20 mouse cellular contexts compared by ENCODE assay signal in genomic region chr10:93648598-93649102, GRCm38 (mm10). TPM values are rescaled to one million over a fixed set of nuclear protein-coding genes. Genes with fewer than 3 reads are reported as not detected.
DNase-seq lines count a peak whose midpoint lies in the region; ATAC-seq and TF ChIP-seq lines count a peak whose summit lies in the region.
"Had no signal": no experiment of that assay in that cellular context is flagged by ENCODE, and none has a peak within 500 bp of the region (broad histone marks: within the 10 kb centered on the region; RNA-seq: fewer than 3 reads in every experiment).

No protein-coding gene starts in this region.

- no peaks in the 10 kb centered on the region for H3K79me2 ChIP-seq in C2C12 (ENCODE audit: control insufficient read depth, insufficient read depth)

- H3K27ac ChIP-seq in heart, embryonic 14.5 days (replicated peaks in 1 of 2; ENCODE audit: control insufficient read depth in 1 of 2, insufficient read depth in 1 of 2, low read depth in 2 of 2, low read length in 2 of 2): peak overlapping the region; percentile 70 to 77
- H3K27ac ChIP-seq: embryonic facial prominence, embryonic 13.5 days; forebrain, embryonic 10.5 days; hindbrain, embryonic 14.5 days; intestine, embryonic 15.5 days; kidney, embryonic 15.5 days; limb, embryonic 10.5 days; midbrain, embryonic 12.5 days; stomach, embryonic 15.5 days had no signal

- peaks cover 51% of the 10 kb centered on the region for H3K27me3 ChIP-seq in heart, embryonic 14.5 days (ENCODE audit: control insufficient read depth, insufficient read depth, low read length)
- H3K27me3 ChIP-seq in C2C12 (ENCODE audit: control insufficient read depth, insufficient read depth, insufficient read length): no peaks in the 10 kb centered on the region
- H3K27me3 ChIP-seq: embryonic facial prominence, embryonic 13.5 days; intestine, embryonic 15.5 days; midbrain, embryonic 12.5 days; stomach, embryonic 15.5 days had no signal

- H3K9ac ChIP-seq in heart, embryonic 14.5 days (ENCODE audit: low read length): no peak overlapping the region
- H3K9ac ChIP-seq: embryonic facial prominence, embryonic 13.5 days; hindbrain, embryonic 14.5 days; intestine, embryonic 15.5 days; kidney, embryonic 15.5 days; midbrain, embryonic 12.5 days; stomach, embryonic 15.5 days had no signal

- intact Hi-C loops in left cerebral cortex, postnatal 25 days (cut with DNase I): no loop called here

- TF ChIP-seq CTCF in C2C12 (IDR thresholded peaks at IDR 0.05; ENCODE audit: control insufficient read depth, insufficient read depth, insufficient read length): no peak

- peaks cover 9 to 25% of the 10 kb centered on the region in 2 experiments for H3K4me1 ChIP-seq in heart, embryonic 14.5 days (ENCODE audit: control insufficient read depth in 2 of 2, insufficient read depth in 2 of 2, low read length in 2 of 2)
- H3K4me1 ChIP-seq: embryonic facial prominence, embryonic 13.5 days; forebrain, embryonic 10.5 days; intestine, embryonic 15.5 days; kidney, embryonic 15.5 days; limb, embryonic 10.5 days; midbrain, embryonic 12.5 days; stomach, embryonic 15.5 days had no signal

- H3ac ChIP-seq in C2C12 (ENCODE audit: control insufficient read depth, insufficient read length, low read depth): no peak overlapping the region

- peak overlapping the region; percentile 42 for H3K4me2 ChIP-seq in heart, embryonic 14.5 days (ENCODE audit: low read length)
- H3K4me2 ChIP-seq: embryonic facial prominence, embryonic 13.5 days; hindbrain, embryonic 14.5 days; intestine, embryonic 15.5 days; kidney, embryonic 15.5 days; midbrain, embryonic 12.5 days; stomach, embryonic 15.5 days had no signal

- no peak for DNase-seq in heart, postnatal 4 days
- DNase-seq in 3134 (ENCODE audit: extremely low read depth, insufficient read length, low spot score): peak; percentile 25
- no peak for DNase-seq in kidney, postnatal 14 days
- no peak for DNase-seq in left cerebral cortex, postnatal 25 days (ENCODE audit: low spot score in 2 of 2)
- DNase-seq: cerebellum, adult 9-10 months; gastrocnemius, postnatal 36 days; layer of hippocampus, postnatal 36 days; right cerebral cortex, postnatal 14 days had no signal

- peaks cover 22% of the 10 kb centered on the region; the same call in 1 of the 2 replicates for H3K36me3 ChIP-seq in heart, embryonic 14.5 days (ENCODE audit: control insufficient read depth, insufficient read depth, low read length)
- no peaks in the 10 kb centered on the region for H3K36me3 ChIP-seq in C2C12 (ENCODE audit: control insufficient read depth, insufficient read depth)
- H3K36me3 ChIP-seq: embryonic facial prominence, embryonic 13.5 days; intestine, embryonic 15.5 days; kidney, embryonic 15.5 days; stomach, embryonic 15.5 days had no signal

- no peaks in the 10 kb centered on the region for H3K9me3 ChIP-seq in heart, embryonic 14.5 days (ENCODE audit: control insufficient read depth, low read length)
- H3K9me3 ChIP-seq: embryonic facial prominence, embryonic 13.5 days; forebrain, embryonic 10.5 days; intestine, embryonic 15.5 days; kidney, embryonic 15.5 days; limb, embryonic 10.5 days; midbrain, embryonic 12.5 days; stomach, embryonic 15.5 days had no signal

- no peak overlapping the region for H3K4me3 ChIP-seq in heart, embryonic 14.5 days (ENCODE audit: control insufficient read depth in 1 of 2, insufficient read depth in 1 of 2, low read depth in 1 of 2, low read length in 2 of 2)
- H3K4me3 ChIP-seq in C2C12 (ENCODE audit: insufficient read depth, poor library complexity, severe bottlenecking): no peak overlapping the region
- H3K4me3 ChIP-seq: embryonic facial prominence, embryonic 13.5 days; forebrain, embryonic 10.5 days; intestine, embryonic 15.5 days; kidney, embryonic 15.5 days; limb, embryonic 10.5 days; midbrain, embryonic 12.5 days; stomach, embryonic 15.5 days had no signal

- WGBS in heart, embryonic 14.5 days: 50% methylated on average over 8 of the region's 8 CpGs

- H3K79me3 ChIP-seq in C2C12 (ENCODE audit: low read depth): no peaks in the 10 kb centered on the region

- no peak for ATAC-seq in heart, embryonic 14.5 days (ENCODE audit: insufficient number of reproducible peaks, insufficient read depth, low FRiP score, low read depth)
- peak; percentile 62 for ATAC-seq in erythroid progenitor cell, adult 5-6 weeks (replicated peaks; ENCODE audit: low FRiP score, poor library complexity, severe bottlenecking)
- ATAC-seq: activated CD4-positive, CD25-positive, alpha-beta regulatory T cell, adult 4 months had no signal

TF ChIP-seq in C2C12, 6 proteins besides CTCF, POLR2A, EP300 and RAD21:
- TF ChIP-seq CEBPB (IDR thresholded peaks at IDR 0.05; ENCODE audit: low read depth): no peak
- peak; percentile 32 for TF ChIP-seq MAX (IDR thresholded peaks at IDR 0.05)
- peak; percentile 71 for TF ChIP-seq USF1 (IDR thresholded peaks at IDR 0.05; ENCODE audit: low read depth)
- no peak for TF ChIP-seq MYOG (IDR thresholded peaks at IDR 0.05; ENCODE audit: control insufficient read depth, extremely low read depth, insufficient read length)

RNA-seq across cellular contexts. Expression of gene Ntn4, which starts 8.2 kb away (rescaled TPM):
- 3.1 and 3.2 TPM in 2 replicates for polyA plus RNA-seq in heart, embryonic 14.5 days (2014; fragmentation: Nextera tagmentation; extraction: Ambion mirVana)
- total RNA-seq in heart, postnatal 4 days (2021): 10 to 100 TPM; 41.3 to 43.2 TPM
- polyA plus RNA-seq in C2C12 (2012; fragmentation: generic; extraction: Trizol): 0.48 TPM
- total RNA-seq in erythroid progenitor cell, adult 5-6 weeks (2015; ENCODE audit: low replicate concordance): 16.6 and 18.0 TPM in 2 replicates
- total RNA-seq in erythroid progenitor cell, adult 5-6 weeks (2017; ENCODE audit: low replicate concordance): 10.0 and 18.5 TPM in 2 replicates
- total RNA-seq in left cerebral cortex, postnatal 25 days (2021): 1 to 10 TPM; 9.0 to 9.9 TPM

RNA-seq across cellular contexts. Expression of gene Snrpf, which starts 59.1 kb away (rescaled TPM):
- polyA plus RNA-seq in heart, embryonic 14.5 days (2014; fragmentation: Nextera tagmentation; extraction: Ambion mirVana): 77.0 and 77.4 TPM in 2 replicates
- 10 to 100 TPM; 20.3 to 21.3 TPM for total RNA-seq in heart, postnatal 4 days (2021)
- polyA plus RNA-seq in C2C12 (2012; fragmentation: generic; extraction: Trizol): 258 TPM
- total RNA-seq in erythroid progenitor cell, adult 5-6 weeks (2015; ENCODE audit: low replicate concordance): 62.5 and 62.7 TPM in 2 replicates
- 59.3 and 83.2 TPM in 2 replicates for total RNA-seq in erythroid progenitor cell, adult 5-6 weeks (2017; ENCODE audit: low replicate concordance)
- total RNA-seq in left cerebral cortex, postnatal 25 days (2021): 10 to 100 TPM; 12.2 to 13.5 TPM
